Comparison of ENCODE assay signal across 10 mouse cellular contexts in the genomic region with DNA sequence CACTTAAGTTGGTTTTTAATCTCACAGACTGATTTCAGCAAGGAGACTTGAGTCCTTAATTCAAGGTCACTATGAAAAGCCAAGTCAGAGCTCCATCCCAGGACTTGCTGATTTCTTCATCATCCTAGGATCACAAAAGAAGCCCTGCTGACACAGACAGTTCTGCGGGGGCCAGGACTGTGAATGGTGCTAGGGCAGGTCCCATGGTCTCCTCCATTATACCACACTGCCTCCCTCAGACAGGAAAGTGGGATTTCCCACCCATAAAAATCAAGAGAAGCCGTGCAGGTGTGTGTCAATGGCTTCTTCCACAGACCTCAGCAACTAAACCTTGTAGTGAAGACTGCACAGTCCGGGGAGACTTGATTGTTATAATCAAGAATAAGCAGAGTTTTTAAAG. TPM values are rescaled to one million over a fixed set of nuclear protein-coding genes. Genes with fewer than 3 reads are reported as not detected.
DNase-seq lines count a peak whose midpoint lies in the region; ATAC-seq and TF ChIP-seq lines count a peak whose summit lies in the region.
"Had no signal": no experiment of that assay in that cellular context is flagged by ENCODE, and none has a peak within 500 bp of the region (broad histone marks: within the 10 kb centered on the region; RNA-seq: fewer than 3 reads in every experiment).

No protein-coding gene starts in this region.

- no peak overlapping the region for H3K4me3 ChIP-seq in lung, adult 2 months (replicated peaks; ENCODE audit: extremely low read depth, low read depth, low read length)
- peak overlapping the region; percentile 73 for H3K4me3 ChIP-seq in kidney, embryonic 14.5 days (ENCODE audit: low read length)
- peak overlapping the region; percentile 22 for H3K4me3 ChIP-seq in olfactory bulb, adult 2 months (ENCODE audit: insufficient read depth, low read depth, low read length)

- no peak overlapping the region for H3K9ac ChIP-seq in kidney, embryonic 14.5 days (ENCODE audit: low read depth, low read length)

- peak overlapping the region; percentile 82 for H3K4me2 ChIP-seq in kidney, embryonic 14.5 days (replicated peaks; ENCODE audit: low read depth, low read length)

- 0 out of 2 replicates have a peak, but pooled peaks have one; percentile 4 for TF ChIP-seq CTCF in lung, adult 2 months (IDR thresholded peaks at IDR 0.05; ENCODE audit: insufficient read depth, low read length)
- TF ChIP-seq CTCF in olfactory bulb, adult 2 months (IDR thresholded peaks at IDR 0.05; ENCODE audit: insufficient read depth, low read depth, low read length), result no peak

- H3K27ac ChIP-seq in kidney, embryonic 14.5 days (ENCODE audit: low read depth, low read length), result no peak overlapping the region
- H3K27ac ChIP-seq in olfactory bulb, adult 2 months (ENCODE audit: insufficient read depth, low read depth, low read length), result peak overlapping the region; percentile 98; the same call in 1 of the 2 replicates
- H3K27ac ChIP-seq: macrophage had no signal

- H3K4me1 ChIP-seq in lung, adult 2 months (ENCODE audit: control insufficient read depth, insufficient read depth, low read length), result peaks cover 10% of the 10 kb centered on the region
- peaks cover 18% of the 10 kb centered on the region for H3K4me1 ChIP-seq in kidney, embryonic 14.5 days (ENCODE audit: control insufficient read depth, insufficient read depth, low read length)
- H3K4me1 ChIP-seq in olfactory bulb, adult 2 months (ENCODE audit: control insufficient read depth, insufficient read depth, low read length), result 0 out of 2 replicates have a peak, but pooled peaks cover 3% of the 10 kb centered on the region

- peak; percentile 23 for DNase-seq in gastrocnemius, adult 18-20 months (ENCODE audit: low spot score)
- no peak for DNase-seq in gastrocnemius, postnatal 25 days
- DNase-seq in lung, adult 2 months, result no peak
- DNase-seq in lung, adult 18-20 months, result no peak
- no peak for DNase-seq in urinary bladder, adult 18-20 months (ENCODE audit: low spot score in 2 of 2)
- DNase-seq in lung, postnatal 4 days, result no peak

- H3K36me3 ChIP-seq in kidney, embryonic 14.5 days (ENCODE audit: control insufficient read depth, insufficient read depth, low read length), result no peaks in the 10 kb centered on the region

- H3K27me3 ChIP-seq in kidney, embryonic 14.5 days (ENCODE audit: control insufficient read depth, insufficient read depth, low read length), result no peaks in the 10 kb centered on the region
- H3K27me3 ChIP-seq: CH12.LX had no signal

- WGBS in lung, adult 2 months, result 60% methylated on average over 3 of the region's 3 CpGs
- 36% methylated on average over 3 of the region's 3 CpGs for WGBS in kidney, embryonic 14.5 days
- WGBS in olfactory bulb, adult 2 months, result 44% methylated on average over 3 of the region's 3 CpGs

- H3K9me3 ChIP-seq in kidney, embryonic 14.5 days (ENCODE audit: control insufficient read depth, low read length), result no peaks in the 10 kb centered on the region

- no peak for TF ChIP-seq POLR2A in lung, adult 2 months (IDR thresholded peaks at IDR 0.05; ENCODE audit: borderline replicate concordance, extremely low read depth, low read depth, low read length)
- TF ChIP-seq POLR2A in olfactory bulb, adult 2 months (IDR thresholded peaks at IDR 0.05; ENCODE audit: insufficient read depth, low read depth, low read length), result no peak

- no peak for ATAC-seq in kidney, embryonic 14.5 days (ENCODE audit: low FRiP score, low TSS enrichment)

RNA-seq across cellular contexts. Expression of a gene that starts 2.3 kb away (rescaled TPM):
- total RNA-seq in gastrocnemius, adult 18-20 months (2021), result 1 to 10 TPM; 4.7 to 5.0 TPM
- total RNA-seq in gastrocnemius, postnatal 25 days (2021), result 1 to 10 TPM; 4.2 to 9.0 TPM
- 12.5 and 24.5 TPM in 2 replicates for polyA plus RNA-seq in lung, adult 2 months (2012; rRNA removed)
- 34.1 and 40.7 TPM in 2 replicates for polyA plus RNA-seq in kidney, embryonic 14.5 days (2014; fragmentation: Nextera tagmentation; extraction: Ambion mirVana)
- polyA plus RNA-seq in olfactory bulb, adult 2 months (2012; ENCODE audit: insufficient read depth, insufficient read length, low replicate concordance, missing spikeins), result 172 and 208 TPM in 2 replicates
- total RNA-seq: CH12.LX had no signal
